Mouse (Mus musculus) hindbrain, postnatal 0 days (tissue): ENCODE results near the gene Tmsb10. TPM values are rescaled to one million over a fixed set of nuclear protein-coding genes. Genes with fewer than 3 reads are reported as not detected.

ENCODE experiments used
- ATAC-seq: fragments of 200-750 bp; cut with Nextera tagmentation; 2 replicates; pipeline ENCODE4 v1.8.0; 2017; ENCODE audit warnings: mild to moderate bottlenecking, moderate TSS enrichment, moderate library complexity
- DNase-seq: peaks from one replicate; pipeline ENCODE4 v3.0.0-alpha.2; 2015; ENCODE audit warnings: low spot score
- H3K27ac ChIP-seq: fragments of 300-500 bp; sonication (generic); 2 replicates; pipeline ENCODE4 v1.5.1; 2014; ENCODE audit warnings: mild to moderate bottlenecking
- H3K27me3 ChIP-seq: fragments of 300-500 bp; sonication (generic); 2 replicates; pipeline ENCODE4 v1.6.1; 2014; ENCODE audit warnings: low read length, mixed read lengths; ENCODE audit not compliant: insufficient read depth
- H3K36me3 ChIP-seq: fragments of 300-500 bp; sonication (generic); 2 replicates; pipeline ENCODE4 v1.6.1; 2014; ENCODE audit warnings: low read length, mixed read lengths; ENCODE audit not compliant: insufficient read depth
- H3K4me1 ChIP-seq: fragments of 300-500 bp; sonication (generic); 2 replicates; pipeline ENCODE4 v1.6.1; 2014; ENCODE audit warnings: antibody characterized with exemption, low read length, mixed read lengths; ENCODE audit not compliant: insufficient read depth
- H3K4me2 ChIP-seq: fragments of 300-500 bp; sonication (generic); 2 replicates; pipeline ENCODE4 v1.6.1; 2014; ENCODE audit warnings: low read depth, mild to moderate bottlenecking, low read length, moderate library complexity, mixed read lengths
- H3K4me3 ChIP-seq: fragments of 300-500 bp; sonication (generic); 2 replicates; pipeline ENCODE4 v1.5.1; 2014; ENCODE audit warnings: low read length
- H3K9ac ChIP-seq: fragments of 300-500 bp; sonication (generic); replicated peaks from 2 replicates; pipeline ENCODE4 v1.6.1; 2014; ENCODE audit warnings: mild to moderate bottlenecking, low read length, moderate library complexity, mixed read lengths
- H3K9me3 ChIP-seq: fragments of 300-500 bp; sonication (generic); 2 replicates; pipeline ENCODE4 v1.6.1; 2016; ENCODE audit warnings: low read length, mixed read lengths
- CTCF ChIP-seq: IDR thresholded peaks from 2 replicates; pipeline ENCODE4 v1.5.1; 2016; ENCODE audit warnings: antibody characterized with exemption, control low read depth, low read depth
- WGBS: fragments of 180-500 bp; shearing (Covaris S2); extraction: QIAGEN DNeasy Blood & Tissue Kit; methylation state at CpG from one replicate; pipeline ENCODE4 v1.1.7; 2014; 5-methylcytosine and 5-hydroxymethylcytosine counted together
- polyA plus RNA-seq: library from polyadenylated mRNA; unstranded; fragments of >200 nt; fragmentation: Nextera tagmentation; extraction: Ambion mirVana; gene quantifications from 2 replicates; pipeline ENCODE4 v1.2.1, GENCODE M21; 2015
- total RNA-seq: library from RNA; depleted of rRNA; stranded (reverse); fragments of >200 nt; gene quantifications from 2 replicates; pipeline ENCODE4 v1.2.3, GENCODE M21; 2014

The Tmsb10 gene
- total and polyA plus RNA-seq, 2 experiments from 2014 or later: 166 to 5,541 TPM

- 89% methylated on average over 4 of the region's 4 CpGs for WGBS
- Histone ChIP-seq H3K9me3 (no peaks in the 10 kb centered on the region), H3K4me3 (no peak overlapping the region), H3K27me3 (no peaks in the 10 kb centered on the region), H3K4me1 (no peaks in the 10 kb centered on the region), H3K4me2 (no peak overlapping the region), H3K36me3 (no peaks in the 10 kb centered on the region), H3K27ac (no peak overlapping the region), H3K9ac (no peak overlapping the region)
- ATAC-seq (no peak), DNase-seq (no peak)
- no peak for TF ChIP-seq CTCF
Measured at GRCm38 (mm10) chr6:72929795-72930398, 28.7 kb downstream of the Tmsb10 start.

- ATAC-seq (peak; percentile 62; the same call in 1 of the 2 replicates), DNase-seq (peak; percentile 24)
- H3K27me3 ChIP-seq: no peaks in the 10 kb centered on the region
- H3K36me3 ChIP-seq: no peaks in the 10 kb centered on the region
- no peak overlapping the region for H3K4me2 ChIP-seq
- 21% methylated on average over 9 of the region's 9 CpGs for WGBS
- H3K9me3 ChIP-seq: no peaks in the 10 kb centered on the region
- no peak overlapping the region for H3K4me3 ChIP-seq
- no peak for TF ChIP-seq CTCF
- no peaks in the 10 kb centered on the region for H3K4me1 ChIP-seq
- H3K27ac ChIP-seq: no peak overlapping the region
- H3K9ac ChIP-seq: no peak overlapping the region
Measured at GRCm38 (mm10) chr6:72926755-72927482, 31.6 kb downstream of the Tmsb10 start.

GRCm38 (mm10) chr6:72926031-72926430 lies 32.5 kb downstream of the Tmsb10 start:
- Histone ChIP-seq H3K27ac (no peak overlapping the region), H3K9ac (no peak overlapping the region), H3K27me3 (no peaks in the 10 kb centered on the region), H3K4me2 (no peak overlapping the region), H3K4me1 (no peaks in the 10 kb centered on the region), H3K4me3 (no peak overlapping the region), H3K9me3 (no peaks in the 10 kb centered on the region), H3K36me3 (no peaks in the 10 kb centered on the region)
- no peak for TF ChIP-seq CTCF
- no peak for ATAC-seq
- DNase-seq: no peak
- 82% methylated on average over 4 of the region's 4 CpGs for WGBS

- Histone ChIP-seq H3K36me3 (no peaks in the 10 kb centered on the region), H3K4me2 (no peak overlapping the region)
- 84% methylated on average over 8 of the region's 8 CpGs for WGBS
Measured at GRCm38 (mm10) chr6:72923381-72923780, 35.2 kb downstream of the Tmsb10 start.

GRCm38 (mm10) chr6:72921081-72921480 lies 37.5 kb downstream of the Tmsb10 start:
- no peak for TF ChIP-seq CTCF
- 94% methylated on average over 3 of the region's 3 CpGs for WGBS

More at GRCm38 (mm10) chr6:72923381-72923780, 35.2 kb downstream of the Tmsb10 start:
- Histone ChIP-seq H3K27me3 (no peaks in the 10 kb centered on the region), H3K4me3 (no peak overlapping the region), H3K9me3 (no peaks in the 10 kb centered on the region), H3K27ac (no peak overlapping the region), H3K4me1 (no peaks in the 10 kb centered on the region), H3K9ac (no peak overlapping the region)
- DNase-seq: no peak
- TF ChIP-seq CTCF: no peak
- no peak for ATAC-seq

GRCm38 (mm10) chr6:72918510-72919033 lies 40.0 kb downstream of the Tmsb10 start:
- H3K4me2 ChIP-seq: no peak overlapping the region
- DNase-seq (no peak), ATAC-seq (no peak)
- no peak overlapping the region for H3K27ac ChIP-seq
- no peak for TF ChIP-seq CTCF
- 60% methylated on average over 9 of the region's 9 CpGs for WGBS
- no peaks in the 10 kb centered on the region for H3K27me3 ChIP-seq
- H3K4me3 ChIP-seq: no peak overlapping the region
- no peaks in the 10 kb centered on the region for H3K36me3 ChIP-seq
- H3K9ac ChIP-seq: no peak overlapping the region
- H3K4me1 ChIP-seq: no peaks in the 10 kb centered on the region
- no peaks in the 10 kb centered on the region for H3K9me3 ChIP-seq

More at GRCm38 (mm10) chr6:72921081-72921480, 37.5 kb downstream of the Tmsb10 start:
- H3K4me3 ChIP-seq: no peak overlapping the region
- H3K4me2 ChIP-seq: no peak overlapping the region
- H3K27ac ChIP-seq: no peak overlapping the region
- no peaks in the 10 kb centered on the region for H3K36me3 ChIP-seq
- ATAC-seq: 0 out of 2 replicates have a peak, but pooled peaks have one; percentile 12
- no peak overlapping the region for H3K9ac ChIP-seq
- H3K27me3 ChIP-seq: no peaks in the 10 kb centered on the region
- H3K9me3 ChIP-seq: no peaks in the 10 kb centered on the region
- DNase-seq: no peak
- no peaks in the 10 kb centered on the region for H3K4me1 ChIP-seq
